Comparison of ENCODE assay signal across 9 mouse cellular contexts in genomic region chr3:135505369-135505909, GRCm38 (mm10). TPM values are rescaled to one million over a fixed set of nuclear protein-coding genes. Genes with fewer than 3 reads are reported as not detected.
DNase-seq lines count a peak whose midpoint lies in the region; ATAC-seq and TF ChIP-seq lines count a peak whose summit lies in the region.
"Had no signal": no experiment of that assay in that cellular context is flagged by ENCODE, and none has a peak within 500 bp of the region (broad histone marks: within the 10 kb centered on the region; RNA-seq: fewer than 3 reads in every experiment).

No protein-coding gene starts in this region.

- intact Hi-C loops in left cerebral cortex, postnatal 25 days (cut with DNase I): loop anchor here (5.0 kb wide), 1 partner anchor 103 kb away; no protein-coding TSS in a partner anchor

- no peak overlapping the region for H3K27ac ChIP-seq in kidney, embryonic 14.5 days (ENCODE audit: low read depth, low read length)
- H3K27ac ChIP-seq in ES-E14 (ENCODE audit: insufficient read depth, low read depth, low read length, poor library complexity, severe bottlenecking): peak overlapping the region; percentile 80
- H3K27ac ChIP-seq: macrophage had no signal

- H3K4me1 ChIP-seq in kidney, embryonic 14.5 days (ENCODE audit: control insufficient read depth, insufficient read depth, low read length): no peaks in the 10 kb centered on the region
- peaks cover 6% of the 10 kb centered on the region in 2 experiments; a peak in 2 of 4 replicates for H3K4me1 ChIP-seq in ES-E14 (ENCODE audit: control insufficient read depth in 2 of 2, insufficient read depth in 2 of 2, low read length in 2 of 2, poor library complexity in 1 of 2)

- no peak overlapping the region for H3K4me3 ChIP-seq in kidney, embryonic 14.5 days (ENCODE audit: low read length)
- peak overlapping the region; percentile 35 to 60; a peak in 3 of 4 replicates for H3K4me3 ChIP-seq in ES-E14 (ENCODE audit: insufficient read depth in 1 of 2, low read depth in 1 of 2, low read length in 2 of 2, poor library complexity in 1 of 2, severe bottlenecking in 1 of 2)

- no peaks in the 10 kb centered on the region for H3K9me3 ChIP-seq in kidney, embryonic 14.5 days (ENCODE audit: control insufficient read depth, low read length)
- no peaks in the 10 kb centered on the region for H3K9me3 ChIP-seq in ES-E14 (ENCODE audit: control insufficient read depth, insufficient read depth, low read depth, low read length)

- DNase-seq in kidney, adult 18-20 months: peak; percentile 81
- peak; percentile 81 for DNase-seq in ES-E14 (ENCODE audit: low read depth, low spot score)
- DNase-seq in cerebellum, adult 11 months: peak; percentile 44
- DNase-seq in left cerebral cortex, postnatal 25 days (ENCODE audit: low spot score in 2 of 2): peak; percentile 17 to 28
- DNase-seq in natural killer cell, adult 2 months (ENCODE audit: low spot score in 2 of 2): peak; percentile 48 to 71
- DNase-seq in urinary bladder, postnatal 25 days (ENCODE audit: low spot score): peak; percentile 68

- ATAC-seq in kidney, embryonic 14.5 days (ENCODE audit: low FRiP score, low TSS enrichment): no peak
- ATAC-seq in granulocyte monocyte progenitor cell, adult 5-6 weeks (replicated peaks; ENCODE audit: poor library complexity, severe bottlenecking): peak; percentile 94

- WGBS in kidney, embryonic 14.5 days: 66% methylated on average over 10 of the region's 10 CpGs

- no peaks in the 10 kb centered on the region for H3K27me3 ChIP-seq in kidney, embryonic 14.5 days (ENCODE audit: control insufficient read depth, insufficient read depth, low read length)

- no peak overlapping the region for H3K4me2 ChIP-seq in kidney, embryonic 14.5 days (replicated peaks; ENCODE audit: low read depth, low read length)

- no peaks in the 10 kb centered on the region for H3K36me3 ChIP-seq in kidney, embryonic 14.5 days (ENCODE audit: control insufficient read depth, insufficient read depth, low read length)
- H3K36me3 ChIP-seq in ES-E14 (ENCODE audit: control insufficient read depth, insufficient read depth, low read length, poor library complexity, severe bottlenecking): no peaks in the 10 kb centered on the region

- no peak overlapping the region for H3K9ac ChIP-seq in kidney, embryonic 14.5 days (ENCODE audit: low read depth, low read length)
- peak overlapping the region; percentile 70 for H3K9ac ChIP-seq in ES-E14 (ENCODE audit: insufficient read depth, low read depth, low read length, poor library complexity, severe bottlenecking)

- in situ Hi-C loops in ES-E14 (cut with MboI; ENCODE audit: low sequenced_read_pairs in 2 of 2, unreplicated experiment in 2 of 2): no loop called here

TF ChIP-seq in ES-E14, 5 proteins besides CTCF, POLR2A, EP300 and RAD21:
- TF ChIP-seq ZC3H11A (IDR thresholded peaks at IDR 0.05; ENCODE audit: borderline replicate concordance, low read depth, low read length): no peak
- TF ChIP-seq HCFC1 (IDR thresholded peaks at IDR 0.05; ENCODE audit: borderline replicate concordance, insufficient read depth, low read length): peak; percentile 49; the same call in 1 of the 2 replicates

RNA-seq across cellular contexts. Expression of gene Manba, which starts 20.0 kb away (rescaled TPM):
- 8.2 and 23.2 TPM in 2 replicates for polyA plus RNA-seq in kidney, embryonic 14.5 days (2014; fragmentation: Nextera tagmentation; extraction: Ambion mirVana)
- total RNA-seq in ES-E14 (2012; rRNA removed): 75.2 and 83.9 TPM in 2 replicates
- 24.6 and 54.4 TPM in 2 replicates for total RNA-seq in granulocyte monocyte progenitor cell, adult 5-6 weeks (2014; fragmentation: Nextera tagmentation)
- total RNA-seq in granulocyte monocyte progenitor cell, adult 5-6 weeks (2017): 33.6 and 38.8 TPM in 2 replicates
- total RNA-seq in left cerebral cortex, postnatal 25 days (2021): 1 to 10 TPM; 7.2 to 7.9 TPM

Comparison
In these comparisons a context has a peak if more than half of its experiments do, and no peak if none do; other contexts are left out.
1. DNase-seq: peak in every context shown above with its lines; median percentile 81 in kidney, adult 18-20 months; 81 in ES-E14; 68 in urinary bladder, postnatal 25 days; 60 in natural killer cell, adult 2 months; 44 in cerebellum, adult 11 months; 22 in left cerebral cortex, postnatal 25 days.